13 mouse cellular contexts compared by ENCODE assay signal in genomic region chr8:80852412-80853165, GRCm38 (mm10). TPM values are rescaled to one million over a fixed set of nuclear protein-coding genes. Genes with fewer than 3 reads are reported as not detected.
DNase-seq lines count a peak whose midpoint lies in the region; ATAC-seq and TF ChIP-seq lines count a peak whose summit lies in the region.
"Had no signal": no experiment of that assay in that cellular context is flagged by ENCODE, and none has a peak within 500 bp of the region (broad histone marks: within the 10 kb centered on the region; RNA-seq: fewer than 3 reads in every experiment).

No protein-coding gene starts in this region.

- no peak for DNase-seq in hindbrain, postnatal 0 days (ENCODE audit: low spot score)
- no peak for DNase-seq in hindbrain, embryonic 14.5 days (ENCODE audit: low spot score)
- DNase-seq in thymus, adult 2 months, result no peak
- no peak for DNase-seq in thymus, postnatal 36 days
- DNase-seq in embryo, embryonic 9.5 days (ENCODE audit: extremely low spot score), result no peak
- DNase-seq: cerebellum, postnatal 14 days; right cerebral cortex, postnatal 4 days; thymus, adult 18-20 months had no signal

- peak; percentile 66 for ATAC-seq in hindbrain, postnatal 0 days
- ATAC-seq in hindbrain, embryonic 14.5 days (ENCODE audit: low FRiP score), result no peak
- peak; percentile 70 for ATAC-seq in intestine, embryonic 15.5 days
- no peak for ATAC-seq in frontal cortex, adult (ENCODE audit: low TSS enrichment)
- ATAC-seq: activated CD4-positive, CD25-positive, alpha-beta regulatory T cell, adult 4 months had no signal

- H3K27me3 ChIP-seq in hindbrain, postnatal 0 days (ENCODE audit: insufficient read depth, low read length), result no peaks in the 10 kb centered on the region
- H3K27me3 ChIP-seq in hindbrain, embryonic 14.5 days (ENCODE audit: control insufficient read depth, insufficient read depth, low read length), result no peaks in the 10 kb centered on the region
- no peaks in the 10 kb centered on the region for H3K27me3 ChIP-seq in thymus, adult 2 months (ENCODE audit: control insufficient read depth, insufficient read depth, low read length)
- no peaks in the 10 kb centered on the region for H3K27me3 ChIP-seq in intestine, embryonic 15.5 days (replicated peaks)
- H3K27me3 ChIP-seq: neural tube, embryonic 12.5 days had no signal

- H3K27ac ChIP-seq in hindbrain, postnatal 0 days, result no peak overlapping the region
- H3K27ac ChIP-seq in hindbrain, embryonic 14.5 days, result no peak overlapping the region
- peak overlapping the region; percentile 8; the same call in 1 of the 2 replicates for H3K27ac ChIP-seq in thymus, adult 2 months (ENCODE audit: control insufficient read depth, insufficient read depth, low read length)
- peak overlapping the region; percentile 83 for H3K27ac ChIP-seq in intestine, embryonic 15.5 days
- H3K27ac ChIP-seq: forebrain, embryonic 10.5 days; neural tube, embryonic 12.5 days had no signal

- no peak for TF ChIP-seq CTCF in hindbrain, postnatal 0 days (IDR thresholded peaks at IDR 0.05; ENCODE audit: low read depth)
- TF ChIP-seq CTCF in thymus, adult 2 months (IDR thresholded peaks at IDR 0.05; ENCODE audit: borderline replicate concordance, control insufficient read depth, extremely low read depth, insufficient read depth, low read length, poor library complexity), result no peak

- TF ChIP-seq POLR2A in thymus, adult 2 months (IDR thresholded peaks at IDR 0.05; ENCODE audit: control insufficient read depth, extremely low read depth, insufficient read depth, low read length, poor library complexity), result no peak

- no peak overlapping the region for H3K9ac ChIP-seq in hindbrain, postnatal 0 days (replicated peaks; ENCODE audit: low read length)
- no peak overlapping the region for H3K9ac ChIP-seq in hindbrain, embryonic 14.5 days
- no peak overlapping the region for H3K9ac ChIP-seq in intestine, embryonic 15.5 days
- H3K9ac ChIP-seq: neural tube, embryonic 12.5 days had no signal

- H3K4me1 ChIP-seq in hindbrain, postnatal 0 days (ENCODE audit: insufficient read depth, low read length), result 0 out of 2 replicates have a peak, but pooled peaks cover 6% of the 10 kb centered on the region
- peaks cover 6% of the 10 kb centered on the region; the same call in 1 of the 2 replicates for H3K4me1 ChIP-seq in hindbrain, embryonic 14.5 days (replicated peaks; ENCODE audit: control insufficient read depth, insufficient read depth, low read length)
- H3K4me1 ChIP-seq in thymus, adult 2 months (replicated peaks; ENCODE audit: control insufficient read depth, insufficient read depth, low read length), result no peaks in the 10 kb centered on the region
- H3K4me1 ChIP-seq in intestine, embryonic 15.5 days (replicated peaks), result peaks cover 27% of the 10 kb centered on the region
- H3K4me1 ChIP-seq: neural tube, embryonic 12.5 days had no signal

- no peak overlapping the region for H3K4me2 ChIP-seq in hindbrain, postnatal 0 days (ENCODE audit: low read depth, low read length)
- H3K4me2 ChIP-seq in hindbrain, embryonic 14.5 days (replicated peaks), result no peak overlapping the region
- H3K4me2 ChIP-seq in intestine, embryonic 15.5 days (replicated peaks), result peak overlapping the region; percentile 48
- H3K4me2 ChIP-seq: neural tube, embryonic 12.5 days had no signal

- WGBS in hindbrain, postnatal 0 days, result 71% methylated on average over 9 of the region's 9 CpGs
- 83% methylated on average over 8 of the region's 9 CpGs for WGBS in hindbrain, embryonic 14.5 days
- WGBS in thymus, adult 2 months, result 83% methylated on average over 9 of the region's 9 CpGs
- WGBS in intestine, embryonic 15.5 days, result 46% methylated on average over 9 of the region's 9 CpGs

- no peaks in the 10 kb centered on the region for H3K9me3 ChIP-seq in hindbrain, postnatal 0 days (ENCODE audit: low read length)
- H3K9me3 ChIP-seq in hindbrain, embryonic 14.5 days (ENCODE audit: control insufficient read depth, low read length), result no peaks in the 10 kb centered on the region
- H3K9me3 ChIP-seq in intestine, embryonic 15.5 days, result no peaks in the 10 kb centered on the region
- H3K9me3 ChIP-seq: forebrain, embryonic 10.5 days; neural tube, embryonic 12.5 days had no signal

- no peak overlapping the region for H3K4me3 ChIP-seq in hindbrain, postnatal 0 days (ENCODE audit: low read length)
- H3K4me3 ChIP-seq in hindbrain, embryonic 14.5 days (replicated peaks; ENCODE audit: low read length), result no peak overlapping the region
- no peak overlapping the region for H3K4me3 ChIP-seq in thymus, adult 2 months (ENCODE audit: control insufficient read depth, insufficient read depth, low read length)
- no peak overlapping the region for H3K4me3 ChIP-seq in intestine, embryonic 15.5 days (replicated peaks)
- H3K4me3 ChIP-seq: forebrain, embryonic 10.5 days; neural tube, embryonic 12.5 days had no signal

- H3K36me3 ChIP-seq in hindbrain, postnatal 0 days (ENCODE audit: insufficient read depth, low read length), result no peaks in the 10 kb centered on the region
- no peaks in the 10 kb centered on the region for H3K36me3 ChIP-seq in hindbrain, embryonic 14.5 days (replicated peaks; ENCODE audit: control insufficient read depth, insufficient read depth)
- no peaks in the 10 kb centered on the region for H3K36me3 ChIP-seq in thymus, adult 2 months (ENCODE audit: control insufficient read depth, insufficient read depth, low read length)
- H3K36me3 ChIP-seq in intestine, embryonic 15.5 days, result no peaks in the 10 kb centered on the region
- H3K36me3 ChIP-seq: neural tube, embryonic 12.5 days had no signal

RNA-seq across cellular contexts. Expression of gene Gab1, which starts 27.7 kb away (rescaled TPM):
- total RNA-seq in hindbrain, postnatal 0 days (2014; rRNA removed), result 32.1 and 32.7 TPM in 2 replicates
- polyA plus RNA-seq in hindbrain, postnatal 0 days (2015; fragmentation: Nextera tagmentation; extraction: Ambion mirVana), result 14.0 TPM in 2 replicates
- 16.3 and 16.6 TPM in 2 replicates for polyA plus RNA-seq in hindbrain, embryonic 14.5 days (2014; fragmentation: Nextera tagmentation; extraction: Ambion mirVana)
- 5.6 and 8.9 TPM in 2 replicates for polyA plus RNA-seq in thymus, adult 2 months (2012; rRNA removed)
- 13.5 and 14.3 TPM in 2 replicates for polyA plus RNA-seq in intestine, embryonic 15.5 days (2015; fragmentation: Nextera tagmentation; extraction: Ambion mirVana)

Comparison
In these comparisons a context has a peak if more than half of its experiments do, and no peak if none do; other contexts are left out.
1. ATAC-seq: peak in hindbrain, postnatal 0 days (single experiment) and intestine, embryonic 15.5 days (single experiment); none in hindbrain, embryonic 14.5 days (single experiment) and frontal cortex, adult (single experiment).
2. H3K27ac ChIP-seq: peak in thymus, adult 2 months (single experiment) and intestine, embryonic 15.5 days (single experiment); none in hindbrain, postnatal 0 days (single experiment) and hindbrain, embryonic 14.5 days (single experiment).